Mouse (Mus musculus) urinary bladder, postnatal 10 days (tissue): ENCODE measurements around the gene Cnksr3.

Experiments
- DNase-seq: peaks from one replicate; pipeline ENCODE4 v3.0.0; 2022; ENCODE audit warnings: low spot score

Cnksr3 gene

DNA sequence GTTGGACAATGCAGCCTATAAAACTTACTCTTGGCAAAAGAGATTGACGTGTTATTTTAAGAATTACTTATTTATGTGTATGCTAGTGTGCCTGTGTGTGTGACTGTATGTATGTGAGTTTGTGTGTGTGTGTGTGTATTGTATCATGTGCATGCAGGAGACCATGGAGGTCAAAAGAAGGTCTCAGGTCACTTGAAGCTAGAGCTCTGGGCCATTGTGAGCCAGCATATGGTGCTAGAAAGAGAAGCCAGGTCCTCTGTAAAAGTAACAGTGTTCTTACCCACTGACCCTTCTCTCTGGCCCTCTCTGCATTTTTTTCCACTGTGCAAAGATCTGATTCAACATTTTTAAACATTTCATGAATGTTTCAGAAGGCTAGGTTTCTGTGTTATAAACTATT lies 134.1 kb downstream of the Cnksr3 start:
- DNase-seq: no peak

DNA sequence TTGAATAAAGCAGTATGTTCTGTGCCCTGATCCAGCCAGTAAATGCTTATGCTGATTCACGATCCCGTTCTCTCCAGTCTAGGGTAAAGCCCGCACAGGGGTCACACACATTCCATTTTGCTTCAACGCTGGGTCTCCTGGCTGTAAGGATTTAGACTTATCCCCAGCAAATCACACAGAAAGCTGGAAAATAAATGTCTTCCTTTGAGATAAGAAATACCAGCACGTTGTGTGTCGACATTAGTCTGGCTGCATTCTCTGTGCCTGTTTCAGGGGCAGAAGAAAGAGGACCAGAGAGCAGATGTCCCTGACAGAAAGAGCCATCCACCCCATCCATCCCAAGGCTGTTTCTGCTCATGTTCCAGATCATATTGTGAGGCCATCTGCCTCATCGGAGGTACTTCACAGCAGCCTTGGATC lies 134.6 kb downstream of the Cnksr3 start:
- no peak for DNase-seq

- no peak for DNase-seq
Measured at GRCm38 (mm10) chr10:7076662-7077211, 135.3 kb downstream of the Cnksr3 start.

- DNase-seq: peak; percentile 26
Measured at GRCm38 (mm10) chr10:7076201-7076600, 135.8 kb downstream of the Cnksr3 start.

- no peak for DNase-seq
Measured at GRCm38 (mm10) chr10:7075661-7076060, 136.4 kb downstream of the Cnksr3 start.

DNA sequence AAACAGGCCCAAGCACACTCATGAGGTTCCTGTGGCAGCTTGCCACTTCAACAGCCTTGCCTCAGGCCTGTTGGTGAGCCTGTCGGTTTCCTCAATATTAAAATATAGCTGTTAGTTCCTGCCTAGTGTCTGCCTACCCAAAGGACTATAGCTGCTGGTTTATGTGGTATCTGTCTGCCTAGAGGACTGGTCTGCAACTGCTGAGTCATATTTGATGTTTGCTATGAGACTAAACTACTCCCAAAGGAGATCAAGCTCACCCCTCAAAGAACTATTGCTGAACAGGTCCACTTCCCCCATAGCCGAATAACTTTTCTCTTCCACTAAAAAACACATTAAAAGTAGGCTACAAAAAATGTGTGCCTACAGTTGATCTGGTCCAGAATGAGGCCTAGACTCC lies 137.8 kb downstream of the Cnksr3 start:
- DNase-seq: no peak

GRCm38 (mm10) chr10:7070924-7071323 lies 141.1 kb downstream of the Cnksr3 start:
- no peak for DNase-seq

- DNase-seq: no peak
Measured at GRCm38 (mm10) chr10:7070100-7070835, 141.8 kb downstream of the Cnksr3 start.

- no peak for DNase-seq
Measured at GRCm38 (mm10) chr10:7069090-7069489, 142.9 kb downstream of the Cnksr3 start.
